Mouse (Mus musculus) small intestine, adult 2 months (tissue): ENCODE results near the gene Ppef2.

Experiments used
- CTCF ChIP-seq: fragments of 200-500 bp; IDR thresholded peaks from 2 replicates; pipeline ENCODE4 v1.5.1; 2012; ENCODE audit warnings: low read depth, mild to moderate bottlenecking, control low read depth, inconsistent platforms, low read length, moderate library complexity, mixed read lengths; ENCODE audit not compliant: insufficient replicate concordance, insufficient read length; ENCODE audit errors: extremely low read depth
- POLR2A ChIP-seq: fragments of 200-500 bp; IDR thresholded peaks from 2 replicates; pipeline ENCODE4 v1.6.1; 2012; ENCODE audit warnings: low read depth, mild to moderate bottlenecking, control low read depth, inconsistent platforms, low read length, moderate library complexity

GRCm38 (mm10) chr5:92252797-92253343, 3.2 kb downstream of the Ppef2 start:
- TF ChIP-seq POLR2A (no peak), CTCF (no peak)
